Mouse (Mus musculus) layer of hippocampus, adult 2 months (tissue): Measurements from ENCODE around the gene Fam69b. TPM values are rescaled to one million over a fixed set of nuclear protein-coding genes. Genes with fewer than 3 reads are reported as not detected.
A peak's percentile ranks its signal among the peaks of the same experiment; 100 is the strongest.

Source experiments
- DNase-seq, 2 experiments: peaks; one replicate each; pipeline ENCODE4 v3.0.0; 2022; ENCODE audit warnings: low spot score in 2 of 2
- H3K27ac ChIP-seq: fragments of 200-600 bp; 2 replicates; pipeline ENCODE4 v1.8.1; 2022
- H3K4me3 ChIP-seq: fragments of 200-600 bp; 2 replicates; pipeline ENCODE4 v1.8.1; 2022; ENCODE audit warnings: mild to moderate bottlenecking
- CTCF ChIP-seq: fragments of 200-600 bp; conservative IDR thresholded peaks from 2 replicates; pipeline ENCODE4 v1.8.1; 2022; ENCODE audit warnings: antibody characterized with exemption, mild to moderate bottlenecking, moderate library complexity
- long read RNA-seq, 2 experiments: library from polyadenylated mRNA; stranded (forward); transcript quantifications; one replicate each; pipeline ENCODE4 v2.0.0; 2021; ENCODE audit warnings: borderline mapping rate in 2 of 2
- total RNA-seq, 2 experiments: library from RNA; stranded (reverse); gene quantifications; 2 replicates each; pipeline ENCODE4 v1.2.3; 2021

The Fam69b gene
- 10 to 100 TPM; 70.3 to 72.6 TPM for total RNA-seq
- long read RNA-seq, experiment 1, transcript Fam69b-201 (5 exons, 1,622 nt) = major isoform, 56 of 65 reads
- long read RNA-seq, experiment 1, partial matches to known transcripts = 2 of 65 reads
- long read RNA-seq, experiment 1, other reads (novel, unspliced or antisense) = 6 of 65 reads
- long read RNA-seq, experiment 2, transcript Fam69b-201 (5 exons, 1,622 nt) = major isoform, 107 of 125 reads
- long read RNA-seq, experiment 2, partial matches to known transcripts = 2 of 125 reads
- long read RNA-seq, experiment 2, other reads (novel, unspliced or antisense) = 14 of 125 reads

- DNase-seq = peak; percentile 81 to 87
- Histone ChIP-seq H3K4me3 (peak within 1 kb of the TSS; percentile 84), H3K27ac (peak within 1 kb of the TSS; percentile 97)
- TF ChIP-seq CTCF = no peak
Observed at GRCm38 (mm10) chr2:26627921-26628739, at the start of gene Fam69b. Gene Fam69b (plus strand): TSS chr2:26628457.

GRCm38 (mm10) chr2:26579714-26580113, 48.5 kb upstream of the Fam69b start, which contains the start of gene Egfl7:
Gene Egfl7 (plus strand): TSS chr2:26580014.
- no peak for DNase-seq
- TF ChIP-seq CTCF = no peak
- H3K27ac ChIP-seq = peak within 1 kb of the TSS; percentile 61
- H3K4me3 ChIP-seq = no peak within 1 kb of the TSS; the same call in 1 of the 2 replicates

GRCm38 (mm10) chr2:26580751-26581150, 47.5 kb upstream of the Fam69b start:
- Histone ChIP-seq H3K4me3 (no peak overlapping the region), H3K27ac (peak overlapping the region; percentile 28; the same call in 1 of the 2 replicates)
- no peak for TF ChIP-seq CTCF
- DNase-seq = no peak

GRCm38 (mm10) chr2:26582203-26582602, 46.1 kb upstream of the Fam69b start:
- H3K27ac ChIP-seq = peak overlapping the region; percentile 5; the same call in 1 of the 2 replicates
- TF ChIP-seq CTCF = no peak

GRCm38 (mm10) chr2:26582741-26583140, 45.5 kb upstream of the Fam69b start:
- TF ChIP-seq CTCF = no peak
- no peak for DNase-seq
- peak overlapping the region; percentile 78 for H3K27ac ChIP-seq
- H3K4me3 ChIP-seq = peak overlapping the region; percentile 8; the same call in 1 of the 2 replicates

More at GRCm38 (mm10) chr2:26582203-26582602, 46.1 kb upstream of the Fam69b start:
- no peak overlapping the region for H3K4me3 ChIP-seq
- no peak for DNase-seq

- Histone ChIP-seq H3K27ac (peak overlapping the region; percentile 78), H3K4me3 (peak overlapping the region; percentile 38)
- DNase-seq = no peak
- TF ChIP-seq CTCF = no peak
Observed at GRCm38 (mm10) chr2:26583640-26584039, 44.6 kb upstream of the Fam69b start.

GRCm38 (mm10) chr2:26585713-26586112, 42.5 kb upstream of the Fam69b start:
- no peak for DNase-seq
- Histone ChIP-seq H3K27ac (peak overlapping the region; percentile 46; the same call in 1 of the 2 replicates), H3K4me3 (peak overlapping the region; percentile 14; the same call in 1 of the 2 replicates)
- TF ChIP-seq CTCF = no peak

GRCm38 (mm10) chr2:26586294-26587043, 41.8 kb upstream of the Fam69b start, which contains the start of gene Gm20532:
Gene Gm20532 (plus strand): TSS chr2:26586639.
- peak; percentile 80 for TF ChIP-seq CTCF
- H3K27ac ChIP-seq = peak within 1 kb of the TSS; percentile 86
- peak within 1 kb of the TSS; percentile 84 for H3K4me3 ChIP-seq
- peak; percentile 53 to 68 for DNase-seq

- DNase-seq = no peak
- TF ChIP-seq CTCF = peak; percentile 54
- H3K4me3 ChIP-seq = peak overlapping the region; percentile 84
- H3K27ac ChIP-seq = peak overlapping the region; percentile 86
Observed at GRCm38 (mm10) chr2:26587044-26587405, 41.2 kb upstream of the Fam69b start.

GRCm38 (mm10) chr2:26588573-26588972, 39.7 kb upstream of the Fam69b start:
- Histone ChIP-seq H3K27ac (no peak overlapping the region), H3K4me3 (peak overlapping the region; percentile 22)
- no peak for TF ChIP-seq CTCF
- DNase-seq = no peak

GRCm38 (mm10) chr2:26589284-26589683, 39.0 kb upstream of the Fam69b start:
- peak overlapping the region; percentile 22 for H3K4me3 ChIP-seq
- TF ChIP-seq CTCF = no peak
- no peak for DNase-seq
- H3K27ac ChIP-seq = no peak overlapping the region

GRCm38 (mm10) chr2:26590282-26590681, 38.0 kb upstream of the Fam69b start:
- no peak for TF ChIP-seq CTCF
- peak overlapping the region; percentile 22; the same call in 1 of the 2 replicates for H3K4me3 ChIP-seq
- H3K27ac ChIP-seq = no peak overlapping the region
- no peak for DNase-seq
